Mouse (Mus musculus): ENCODE measurements at regions not wholly inside any gene's neighbourhood (a gene's known extent, or its start where the extent isn't known, plus 50 kb on each side); places are given as distances from the start of the nearest gene placed in this dataset.
A peak's percentile ranks its signal among the peaks of the same experiment; 100 is the strongest.

GRCm38 (mm10) chr12:33779898-33780297 lies 148.3 kb upstream of the Ferd3l start:
- no peak overlapping the region for H3K4me3 ChIP-seq (ENCODE audit: low read depth, low read length)
- H3K36me3 ChIP-seq (ENCODE audit: insufficient read depth, low read length) = no peaks in the 10 kb centered on the region
- H3K27ac ChIP-seq (ENCODE audit: low read depth, low read length) = no peak overlapping the region
- DNase-seq (ENCODE audit: low spot score) = no peak
- ATAC-seq (ENCODE audit: low FRiP score) = no peak
- no peaks in the 10 kb centered on the region for H3K27me3 ChIP-seq (ENCODE audit: insufficient read depth, low read length)
- H3K9me3 ChIP-seq (ENCODE audit: low read length) = no peaks in the 10 kb centered on the region
- H3K4me1 ChIP-seq (ENCODE audit: insufficient read depth, low read length) = no peaks in the 10 kb centered on the region
- 84% methylated on average over 2 of the region's 2 CpGs for WGBS
- no peak overlapping the region for H3K9ac ChIP-seq (replicated peaks; ENCODE audit: low read length, poor library complexity, severe bottlenecking)
- TF ChIP-seq CTCF (IDR thresholded peaks at IDR 0.05) = no peak
- H3K4me2 ChIP-seq (ENCODE audit: low read depth, low read length, poor library complexity, severe bottlenecking) = no peak overlapping the region

GRCm38 (mm10) chr12:33804206-33804791 lies 123.9 kb upstream of the Ferd3l start:
- DNase-seq (ENCODE audit: low spot score) = no peak
- no peak overlapping the region for H3K9ac ChIP-seq (replicated peaks; ENCODE audit: low read length, poor library complexity, severe bottlenecking)
- no peaks in the 10 kb centered on the region for H3K36me3 ChIP-seq (ENCODE audit: insufficient read depth, low read length)
- H3K4me2 ChIP-seq (ENCODE audit: low read depth, low read length, poor library complexity, severe bottlenecking) = no peak overlapping the region
- no peak for TF ChIP-seq CTCF (IDR thresholded peaks at IDR 0.05)
- WGBS = 85% methylated on average over 10 of the region's 10 CpGs
- no peak overlapping the region for H3K4me3 ChIP-seq (ENCODE audit: low read depth, low read length)
- no peaks in the 10 kb centered on the region for H3K27me3 ChIP-seq (ENCODE audit: insufficient read depth, low read length)
- H3K4me1 ChIP-seq (ENCODE audit: insufficient read depth, low read length) = no peaks in the 10 kb centered on the region
- no peak for ATAC-seq (ENCODE audit: low FRiP score)
- no peak overlapping the region for H3K27ac ChIP-seq (ENCODE audit: low read depth, low read length)
- no peaks in the 10 kb centered on the region for H3K9me3 ChIP-seq (ENCODE audit: low read length)

- TF ChIP-seq CTCF (IDR thresholded peaks at IDR 0.05) = no peak
- ATAC-seq (ENCODE audit: low FRiP score) = no peak
Measured at GRCm38 (mm10) chr12:33825571-33825970, 102.7 kb upstream of the Ferd3l start.

GRCm38 (mm10) chr12:33849088-33849487 lies 79.1 kb upstream of the Ferd3l start:
- H3K9ac ChIP-seq (replicated peaks; ENCODE audit: low read length, poor library complexity, severe bottlenecking) = no peak overlapping the region
- H3K9me3 ChIP-seq (ENCODE audit: low read length) = no peaks in the 10 kb centered on the region
- no peak for TF ChIP-seq CTCF (IDR thresholded peaks at IDR 0.05)
- no peaks in the 10 kb centered on the region for H3K27me3 ChIP-seq (ENCODE audit: insufficient read depth, low read length)
- ATAC-seq (ENCODE audit: low FRiP score) (no peak), DNase-seq (ENCODE audit: low spot score) (no peak)
- no peak overlapping the region for H3K4me2 ChIP-seq (ENCODE audit: low read depth, low read length, poor library complexity, severe bottlenecking)
- H3K4me1 ChIP-seq (ENCODE audit: insufficient read depth, low read length) = no peaks in the 10 kb centered on the region
- no peak overlapping the region for H3K4me3 ChIP-seq (ENCODE audit: low read depth, low read length)
- no peak overlapping the region for H3K27ac ChIP-seq (ENCODE audit: low read depth, low read length)
- no peaks in the 10 kb centered on the region for H3K36me3 ChIP-seq (ENCODE audit: insufficient read depth, low read length)

More at GRCm38 (mm10) chr12:33825571-33825970, 102.7 kb upstream of the Ferd3l start:
- H3K27ac ChIP-seq (ENCODE audit: low read depth, low read length) = no peak overlapping the region
- no peaks in the 10 kb centered on the region for H3K36me3 ChIP-seq (ENCODE audit: insufficient read depth, low read length)
- H3K27me3 ChIP-seq (ENCODE audit: insufficient read depth, low read length) = no peaks in the 10 kb centered on the region
- no peaks in the 10 kb centered on the region for H3K9me3 ChIP-seq (ENCODE audit: low read length)
- no peak overlapping the region for H3K9ac ChIP-seq (replicated peaks; ENCODE audit: low read length, poor library complexity, severe bottlenecking)
- no peak overlapping the region for H3K4me2 ChIP-seq (ENCODE audit: low read depth, low read length, poor library complexity, severe bottlenecking)
- no peak for DNase-seq (ENCODE audit: low spot score)
- no peak overlapping the region for H3K4me3 ChIP-seq (ENCODE audit: low read depth, low read length)
- no peaks in the 10 kb centered on the region for H3K4me1 ChIP-seq (ENCODE audit: insufficient read depth, low read length)

GRCm38 (mm10) chr12:33851736-33852135 lies 76.5 kb upstream of the Ferd3l start:
- TF ChIP-seq CTCF (IDR thresholded peaks at IDR 0.05) = no peak
- H3K36me3 ChIP-seq (ENCODE audit: insufficient read depth, low read length) = no peaks in the 10 kb centered on the region
- DNase-seq (ENCODE audit: low spot score) (peak; percentile 58), ATAC-seq (ENCODE audit: low FRiP score) (no peak)
- no peak overlapping the region for H3K9ac ChIP-seq (replicated peaks; ENCODE audit: low read length, poor library complexity, severe bottlenecking)
- H3K4me3 ChIP-seq (ENCODE audit: low read depth, low read length) = no peak overlapping the region
- H3K27ac ChIP-seq (ENCODE audit: low read depth, low read length) = no peak overlapping the region
- no peaks in the 10 kb centered on the region for H3K4me1 ChIP-seq (ENCODE audit: insufficient read depth, low read length)
- WGBS = 58% methylated on average over 1 of the region's 1 CpGs
- no peaks in the 10 kb centered on the region for H3K9me3 ChIP-seq (ENCODE audit: low read length)
- no peaks in the 10 kb centered on the region for H3K27me3 ChIP-seq (ENCODE audit: insufficient read depth, low read length)
- H3K4me2 ChIP-seq (ENCODE audit: low read depth, low read length, poor library complexity, severe bottlenecking) = no peak overlapping the region
